Mouse (Mus musculus): Measurements from ENCODE around the gene Sox5.

DNA sequence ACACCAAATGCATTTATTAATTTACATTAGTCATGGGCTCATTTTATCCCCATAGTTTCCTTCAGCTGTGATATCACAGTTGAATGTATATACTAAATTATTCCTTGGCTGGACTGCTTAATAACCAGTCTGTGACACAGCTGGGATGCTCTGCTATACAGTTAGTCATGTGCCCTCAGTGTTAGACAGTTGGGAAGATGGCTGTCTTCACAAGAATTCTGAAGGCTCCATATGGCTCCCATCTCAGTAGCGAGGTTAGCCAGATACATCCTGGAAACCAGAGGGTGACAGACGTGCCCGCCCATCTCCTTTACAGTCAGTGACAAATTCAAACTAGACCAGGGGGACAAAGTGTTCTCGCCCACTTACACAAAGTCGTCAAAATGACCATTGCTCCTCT, 644.4 kb downstream of the Sox5 start:
- TF ChIP-seq POLR2A (IDR thresholded peaks at IDR 0.05; ENCODE audit: control insufficient read depth, extremely low read depth, insufficient read depth, low read length, poor library complexity), result no peak
- TF ChIP-seq CTCF (IDR thresholded peaks at IDR 0.05; ENCODE audit: borderline replicate concordance, control insufficient read depth, extremely low read depth, insufficient read depth, low read length, poor library complexity), result no peak
